Mouse (Mus musculus): Measurements from ENCODE around the gene Kndc1.
A peak's percentile ranks its signal among the peaks of the same experiment; 100 is the strongest.

Kndc1 gene

GRCm38 (mm10) chr7:139908176-139908575, 13.7 kb downstream of the Kndc1 start:
- no peak for DNase-seq

DNA sequence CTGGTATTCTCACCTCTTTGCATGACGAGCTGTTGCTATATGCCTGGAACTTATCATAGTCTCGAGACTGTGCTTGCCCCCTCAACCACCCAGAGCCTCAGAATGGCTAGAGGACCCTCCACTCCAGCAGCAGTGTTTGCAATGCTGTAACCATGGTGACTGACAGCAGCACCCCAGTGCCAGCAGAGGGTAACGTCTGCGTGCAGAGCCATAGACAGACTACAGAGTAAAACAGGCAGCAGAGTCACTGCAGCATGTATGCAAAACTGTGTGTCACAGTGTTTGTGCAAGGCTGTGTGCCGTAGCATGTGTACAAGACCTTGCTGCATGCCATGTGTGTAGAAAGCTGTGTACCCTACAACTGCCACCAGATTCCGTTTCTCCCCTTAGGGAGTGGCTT, 15.0 kb downstream of the Kndc1 start:
- DNase-seq: no peak

DNA sequence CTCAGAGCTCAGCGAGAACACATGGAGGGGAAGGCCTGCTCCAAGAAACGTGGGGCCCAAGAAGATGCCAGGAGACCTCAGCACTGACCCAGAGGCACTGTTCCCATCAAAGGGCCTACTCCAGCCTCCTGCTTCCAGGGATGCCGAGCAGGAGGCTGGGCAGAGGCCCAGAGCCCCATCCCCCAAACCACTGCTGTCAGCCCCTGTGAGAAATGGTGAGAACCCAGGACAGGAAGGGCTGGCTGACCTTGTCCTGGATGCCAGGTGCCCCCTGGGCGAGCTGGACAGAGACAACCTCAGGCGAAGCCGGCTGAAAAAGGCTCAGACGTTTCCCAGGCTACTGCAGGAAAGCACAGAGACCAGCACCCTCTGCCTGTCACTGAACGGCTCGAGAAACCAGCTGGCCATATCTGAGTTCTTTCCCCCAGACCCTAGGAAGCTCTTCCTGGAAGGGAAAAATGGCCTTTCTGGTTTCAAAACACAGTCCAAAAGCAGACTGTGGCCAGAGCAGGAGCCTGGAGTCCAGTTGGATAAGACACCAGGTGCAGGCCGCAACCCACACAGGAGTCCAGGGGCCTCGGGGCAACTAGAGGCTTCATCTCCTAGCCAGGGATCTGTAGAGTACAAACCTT, 15.8 kb downstream of the Kndc1 start:
- no peak for DNase-seq

DNA sequence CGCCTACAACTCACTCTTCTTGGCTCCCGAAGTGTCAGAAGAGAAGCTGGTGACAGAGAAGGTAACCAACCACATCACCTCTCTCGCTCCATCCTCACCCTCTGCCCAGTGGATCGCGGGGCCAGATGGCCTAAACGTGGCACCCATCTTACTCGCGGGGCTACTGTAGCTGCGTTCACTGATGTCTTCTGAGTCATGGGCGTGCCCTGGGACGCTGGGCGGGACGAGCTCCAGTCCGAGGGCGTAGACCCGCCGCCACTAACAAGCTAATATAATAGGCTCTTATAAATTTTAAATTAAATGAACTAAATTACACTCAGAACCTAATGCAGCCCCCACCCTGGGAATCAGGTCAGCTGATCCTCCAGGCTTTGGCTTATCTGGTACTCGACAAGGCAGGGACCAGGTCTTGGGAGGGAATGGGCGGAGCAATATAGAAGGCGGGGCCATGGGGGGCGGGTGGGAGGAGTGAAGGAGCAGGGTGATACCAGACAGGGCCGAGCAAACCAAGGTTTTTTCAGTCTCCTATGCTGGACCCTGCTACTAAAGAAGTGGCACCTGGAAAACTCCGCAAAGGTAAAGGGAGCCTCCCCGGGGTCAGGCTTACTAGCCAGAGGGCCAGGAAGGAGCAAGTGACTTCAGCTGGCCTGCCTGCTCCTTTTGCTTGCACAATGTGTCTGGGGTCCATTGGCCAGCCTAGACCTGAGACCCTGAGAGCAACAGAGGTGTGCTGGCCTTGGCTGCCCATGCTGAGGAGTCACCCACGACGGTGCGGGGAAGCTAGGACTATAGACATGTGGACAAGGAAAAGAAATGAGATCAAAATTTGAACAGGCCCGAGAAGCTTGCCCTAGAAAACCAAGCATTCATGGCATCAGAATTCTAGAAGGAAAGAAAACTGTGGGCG, 19.9 kb downstream of the Kndc1 start:
- DNase-seq: no peak

DNA sequence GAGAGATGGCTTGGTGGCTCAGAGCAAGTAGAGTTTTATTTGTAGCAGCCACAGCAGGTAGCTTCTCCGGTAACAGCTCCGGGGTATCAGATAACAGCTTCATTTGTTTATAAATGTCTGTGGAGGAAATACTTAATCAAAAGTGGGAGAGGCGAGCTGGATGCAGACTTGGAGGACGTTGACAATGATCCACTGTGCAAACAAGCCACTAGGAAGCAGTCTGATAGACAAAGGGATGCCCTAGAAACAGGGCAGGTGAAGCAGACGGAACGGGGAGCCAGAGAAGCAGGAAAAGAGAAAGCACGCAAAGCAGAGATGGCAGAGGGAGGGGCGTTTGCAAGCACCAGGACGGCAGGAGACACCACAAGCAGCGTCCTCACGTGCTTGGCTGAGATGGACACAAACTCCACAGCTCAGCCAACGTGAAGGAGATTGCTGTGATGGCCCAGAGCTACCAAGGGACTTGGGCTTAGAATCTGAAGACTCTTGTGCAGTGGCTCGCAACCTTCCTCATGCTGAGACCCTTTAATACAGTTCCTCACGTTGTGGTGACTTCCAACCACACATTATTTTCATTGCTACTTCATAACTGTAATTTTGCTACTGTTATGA, 21.3 kb downstream of the Kndc1 start:
- DNase-seq: no peak

- no peak for DNase-seq
Observed at GRCm38 (mm10) chr7:139916345-139916744, 21.8 kb downstream of the Kndc1 start.

GRCm38 (mm10) chr7:139918262-139918661, 23.8 kb downstream of the Kndc1 start:
- no peak for DNase-seq

GRCm38 (mm10) chr7:139930732-139931131, 36.2 kb downstream of the Kndc1 start:
- peak; percentile 44 to 47 for DNase-seq

GRCm38 (mm10) chr7:139936705-139937104, 42.2 kb downstream of the Kndc1 start:
- DNase-seq: no peak

DNA sequence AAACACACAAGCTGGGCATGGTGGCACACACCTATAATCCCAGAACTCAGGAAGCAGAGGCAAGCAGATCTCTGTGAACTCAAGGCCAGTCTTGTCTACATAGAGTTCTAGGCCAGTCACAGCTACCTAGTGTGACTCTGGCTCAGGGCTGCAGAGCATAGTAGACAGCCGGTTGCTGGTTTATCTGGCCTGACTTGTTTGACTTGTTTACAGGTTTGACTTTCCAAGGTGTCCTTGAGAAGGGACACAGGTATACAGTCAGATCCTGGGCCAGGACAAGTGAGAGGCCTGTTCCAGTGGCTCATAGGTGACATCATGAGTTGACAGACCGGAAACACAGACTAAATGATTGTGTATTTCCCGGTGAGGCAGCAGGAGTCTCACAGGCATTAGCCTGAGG, 42.6 kb downstream of the Kndc1 start:
- DNase-seq: no peak

GRCm38 (mm10) chr7:139937810-139938209, 43.3 kb downstream of the Kndc1 start:
- no peak for DNase-seq

GRCm38 (mm10) chr7:139940476-139941209, 46.1 kb downstream of the Kndc1 start:
- DNase-seq: no peak

- DNase-seq: peak; percentile 16 to 20
Observed at GRCm38 (mm10) chr7:139943674-139944281, 49.3 kb downstream of the Kndc1 start, which contains the start of gene Utf1. TSS of gene Utf1 (plus strand) at chr7:139943789.

DNA sequence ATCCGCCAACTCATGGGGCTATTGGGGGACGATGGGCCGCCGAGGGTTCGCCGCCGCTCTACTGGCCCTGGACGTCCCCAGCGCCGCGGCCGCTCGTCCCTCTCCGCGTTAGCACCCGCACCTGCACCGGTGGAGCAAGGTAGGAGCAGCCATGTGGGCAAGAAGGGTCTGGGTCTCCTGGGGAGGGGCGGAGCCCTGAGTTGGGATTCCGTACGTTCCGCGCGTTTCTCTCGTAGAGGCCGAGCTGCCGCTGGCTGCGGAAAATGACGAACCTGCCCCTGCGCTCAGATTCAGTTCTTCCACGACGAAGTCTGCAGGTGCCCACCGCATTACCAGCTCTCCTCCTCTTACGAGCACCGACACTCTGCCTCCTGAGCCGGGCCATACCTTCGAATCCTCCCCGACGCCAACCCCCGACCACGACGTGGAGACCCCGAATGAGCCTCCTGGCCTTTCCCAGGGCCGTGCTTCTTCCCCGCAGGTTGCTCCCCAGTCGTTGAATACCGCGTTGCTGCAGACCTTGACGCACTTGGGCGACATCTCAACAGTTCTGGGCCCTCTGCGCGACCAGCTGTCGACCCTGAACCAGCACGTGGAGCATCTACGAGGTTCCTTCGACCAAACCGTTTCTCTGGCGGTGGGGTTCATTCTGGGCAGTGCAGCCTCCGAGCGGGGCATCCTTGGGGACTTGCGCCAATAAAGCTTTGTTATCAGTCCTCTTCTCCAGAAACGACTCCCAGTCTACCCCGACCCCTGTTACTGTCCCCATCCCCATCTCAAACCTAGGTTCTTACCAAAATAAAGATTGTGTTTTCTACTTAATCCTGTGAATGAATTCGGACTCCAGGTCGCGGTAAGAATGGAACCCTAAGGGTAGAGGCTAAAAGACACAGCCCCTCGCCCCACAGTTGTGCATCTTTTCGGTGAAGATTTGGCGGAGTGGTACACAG, 50.1 kb downstream of the Kndc1 start:
- no peak for DNase-seq

DNA sequence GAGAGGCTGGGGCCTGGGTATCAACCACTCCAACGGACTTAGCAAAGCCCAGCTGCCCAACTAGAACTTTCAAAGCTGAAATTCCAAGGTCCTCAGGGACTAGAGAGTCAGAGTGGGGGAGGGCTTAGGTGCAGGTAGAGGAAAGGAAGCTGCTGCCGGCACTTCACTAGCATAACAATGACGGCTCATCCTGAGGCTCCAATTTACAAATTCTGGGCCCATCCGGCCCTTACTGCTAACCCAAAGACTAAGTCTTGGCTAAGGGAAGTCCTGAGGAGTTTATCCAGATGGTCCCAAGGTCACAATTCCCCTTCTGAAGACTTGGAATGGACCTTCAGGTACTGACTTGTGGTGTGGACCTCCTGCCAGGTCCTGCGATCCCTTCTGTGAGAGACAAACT, 51.0 kb downstream of the Kndc1 start:
- no peak for DNase-seq

DNA sequence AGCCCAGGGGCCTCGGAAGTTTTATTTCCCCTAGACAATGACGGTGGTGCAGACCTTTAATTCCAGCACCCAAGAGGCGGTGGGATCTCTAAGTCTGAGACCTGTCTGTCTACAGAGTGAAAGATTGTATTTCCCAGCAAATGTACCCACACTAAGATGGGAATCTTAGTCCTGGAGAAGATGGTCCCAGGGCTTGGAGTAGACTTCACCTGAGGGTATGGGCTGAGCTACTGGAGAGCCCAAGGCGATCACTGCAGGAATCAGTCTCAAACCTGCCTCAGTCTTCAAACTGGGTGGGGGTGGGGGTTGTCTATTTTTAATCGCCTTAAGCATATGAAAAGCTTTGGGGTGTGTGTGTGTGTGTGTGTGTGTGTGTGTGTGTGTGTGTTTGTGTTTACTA, 51.5 kb downstream of the Kndc1 start:
- DNase-seq: no peak

DNA sequence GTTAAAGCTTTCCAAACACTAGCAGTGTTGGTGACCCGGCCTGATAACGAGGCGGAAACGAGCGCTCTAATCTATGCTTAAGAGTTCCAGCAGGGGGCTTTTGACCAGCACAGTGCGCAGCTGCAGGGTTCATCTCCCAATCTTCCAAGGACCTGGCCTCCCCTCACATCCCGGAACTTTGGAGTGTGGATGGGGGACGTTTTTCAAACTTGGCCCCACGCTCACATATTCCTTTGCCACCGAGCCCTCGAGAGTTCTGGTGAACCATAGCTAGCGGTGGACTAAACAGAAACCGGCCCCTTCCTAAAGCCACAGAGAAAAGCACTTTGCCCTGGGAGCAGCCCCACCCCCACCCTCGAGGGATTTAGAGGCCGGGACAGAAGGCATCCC, 55.4 kb downstream of the Kndc1 start:
- peak in 1 of 2 experiments; percentile 25 for DNase-seq

DNA sequence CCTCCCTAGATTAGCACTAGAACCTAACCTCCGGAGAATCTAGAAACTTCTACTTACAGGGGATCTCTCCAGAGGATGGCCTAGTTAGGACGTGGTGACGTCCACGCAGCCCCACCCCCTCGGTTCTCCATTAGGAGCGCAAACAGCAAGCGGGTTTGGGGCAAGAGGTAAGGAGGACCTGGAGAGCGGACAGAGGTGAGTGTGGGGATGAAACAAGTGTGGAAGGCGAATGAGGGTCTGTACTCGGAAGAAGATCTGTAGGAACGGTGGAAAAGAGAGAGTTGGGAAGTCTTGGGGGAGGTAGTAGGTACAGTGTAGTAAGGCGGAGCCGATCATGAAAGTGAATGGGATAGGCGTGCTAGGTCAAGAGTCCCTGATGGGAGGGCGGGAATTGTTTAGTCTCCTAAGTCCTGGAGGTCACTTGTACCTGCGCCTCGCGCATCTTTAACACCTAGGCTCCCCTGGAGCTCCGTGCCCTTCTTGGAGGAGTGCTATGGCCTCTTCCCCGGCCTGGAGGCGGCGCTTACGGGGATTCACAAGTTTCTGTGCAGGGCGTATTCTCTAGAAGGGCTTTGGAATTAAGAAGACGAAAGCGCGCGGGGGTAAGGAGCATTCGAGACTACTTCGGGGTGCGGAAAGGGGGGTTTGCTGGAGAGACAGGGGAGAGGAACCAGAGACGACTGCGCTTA, 55.9 kb downstream of the Kndc1 start:
- peak; percentile 27 to 33 for DNase-seq

DNA sequence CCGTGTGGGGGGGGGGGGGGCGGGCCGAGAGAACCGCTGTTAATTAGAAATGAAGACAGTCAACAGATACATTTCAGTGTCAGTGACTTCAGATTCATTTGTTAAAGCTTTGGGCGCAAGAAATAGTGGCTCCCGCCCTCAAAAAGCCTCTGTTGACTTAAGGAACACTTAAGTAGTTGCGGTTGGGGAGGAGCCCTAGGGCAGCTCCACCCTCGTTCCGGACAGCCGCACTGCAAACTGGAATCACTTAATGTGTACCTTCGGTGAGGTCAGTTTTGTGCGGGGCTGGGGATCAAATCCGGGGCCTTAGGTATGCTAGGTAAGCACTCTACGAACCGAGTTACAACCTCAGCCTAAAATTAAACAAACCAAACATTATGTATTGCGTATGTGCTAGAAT, 56.6 kb downstream of the Kndc1 start:
- DNase-seq: no peak

DNA sequence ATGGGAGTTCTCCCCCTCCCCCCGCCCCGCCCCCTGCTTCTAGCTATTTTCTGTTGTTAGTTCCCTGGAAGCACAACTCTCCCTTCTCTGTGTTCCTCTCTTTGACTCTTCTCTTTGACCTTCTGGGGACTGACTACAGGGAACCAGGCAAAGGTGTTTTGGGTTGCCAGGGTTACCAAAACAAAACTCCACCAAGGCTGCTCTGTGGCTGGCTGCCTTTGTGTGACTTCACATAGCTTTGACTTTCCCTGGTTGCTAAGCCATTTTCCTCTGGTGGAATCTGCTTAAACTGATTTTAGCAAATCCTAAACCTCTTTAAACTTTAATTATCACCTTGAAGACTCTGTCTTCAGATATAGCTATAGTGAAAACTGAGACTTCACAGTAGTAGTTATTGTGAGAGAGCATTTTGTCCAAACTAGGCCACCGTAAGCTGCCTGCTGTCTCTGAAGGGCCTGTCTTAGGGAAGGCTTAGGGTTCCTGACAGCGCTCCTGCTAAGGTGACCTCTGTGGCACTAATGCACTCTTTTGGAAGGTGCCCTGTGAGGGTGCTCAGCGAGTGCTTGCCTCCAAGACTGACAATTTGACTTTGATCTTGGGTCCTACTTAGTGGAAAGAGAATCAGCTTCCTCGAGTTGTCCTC, 57.6 kb downstream of the Kndc1 start:
- no peak for DNase-seq
